Mouse (Mus musculus) midbrain, embryonic 15.5 days (tissue): Measurements from ENCODE around the gene Ift122. TPM values are rescaled to one million over a fixed set of nuclear protein-coding genes. Genes with fewer than 3 reads are reported as not detected.
"Not testable (repeated sequence)": the region's sequence is repeated elsewhere in the genome, so short reads cannot be mapped to it uniquely, and the experiment has no call there.

Experiments
- ATAC-seq: fragments of 200-750 bp; cut with Nextera tagmentation; replicated peaks from 2 replicates; pipeline ENCODE4 v1.8.0; 2017; ENCODE audit warnings: moderate TSS enrichment
- H3K27ac ChIP-seq: fragments of 300-500 bp; sonication (generic); 2 replicates; pipeline ENCODE4 v1.5.1; 2015; ENCODE audit warnings: mild to moderate bottlenecking, inconsistent platforms
- H3K27me3 ChIP-seq: fragments of 300-500 bp; sonication (generic); replicated peaks from 2 replicates; pipeline ENCODE4 v1.6.1; 2015; ENCODE audit warnings: inconsistent platforms
- H3K36me3 ChIP-seq: fragments of 300-500 bp; sonication (generic); replicated peaks from 2 replicates; pipeline ENCODE4 v1.6.1; 2015; ENCODE audit warnings: inconsistent platforms
- H3K4me1 ChIP-seq: fragments of 300-500 bp; sonication (generic); 2 replicates; pipeline ENCODE4 v1.6.1; 2015; ENCODE audit warnings: inconsistent platforms
- H3K4me2 ChIP-seq: fragments of 300-500 bp; sonication (generic); 2 replicates; pipeline ENCODE4 v1.6.1; 2015; ENCODE audit warnings: inconsistent platforms, mild to moderate bottlenecking, moderate library complexity
- H3K4me3 ChIP-seq: fragments of 300-500 bp; sonication (generic); 2 replicates; pipeline ENCODE4 v1.5.1; 2015; ENCODE audit warnings: mild to moderate bottlenecking, inconsistent platforms
- H3K9ac ChIP-seq: fragments of 300-500 bp; sonication (generic); 2 replicates; pipeline ENCODE4 v1.6.1; 2015; ENCODE audit warnings: mild to moderate bottlenecking, inconsistent platforms
- H3K9me3 ChIP-seq: fragments of 300-500 bp; sonication (generic); 2 replicates; pipeline ENCODE4 v1.6.1; 2016; ENCODE audit warnings: inconsistent platforms
- WGBS: fragments of 180-500 bp; shearing (Covaris S2); methylation state at CpG from one replicate; pipeline ENCODE4 v1.1.7; 2015; ENCODE audit warnings: mixed read lengths; 5-methylcytosine and 5-hydroxymethylcytosine counted together
- polyA plus RNA-seq: library from polyadenylated mRNA; unstranded; fragments of >200 nt; fragmentation: Nextera tagmentation; extraction: Ambion mirVana; gene quantifications from 2 replicates; pipeline ENCODE4 v1.2.1, GENCODE M21; 2015

The Ift122 gene
- polyA plus RNA-seq, 1 experiment from 2014 or later, result 33.1 TPM

DNA sequence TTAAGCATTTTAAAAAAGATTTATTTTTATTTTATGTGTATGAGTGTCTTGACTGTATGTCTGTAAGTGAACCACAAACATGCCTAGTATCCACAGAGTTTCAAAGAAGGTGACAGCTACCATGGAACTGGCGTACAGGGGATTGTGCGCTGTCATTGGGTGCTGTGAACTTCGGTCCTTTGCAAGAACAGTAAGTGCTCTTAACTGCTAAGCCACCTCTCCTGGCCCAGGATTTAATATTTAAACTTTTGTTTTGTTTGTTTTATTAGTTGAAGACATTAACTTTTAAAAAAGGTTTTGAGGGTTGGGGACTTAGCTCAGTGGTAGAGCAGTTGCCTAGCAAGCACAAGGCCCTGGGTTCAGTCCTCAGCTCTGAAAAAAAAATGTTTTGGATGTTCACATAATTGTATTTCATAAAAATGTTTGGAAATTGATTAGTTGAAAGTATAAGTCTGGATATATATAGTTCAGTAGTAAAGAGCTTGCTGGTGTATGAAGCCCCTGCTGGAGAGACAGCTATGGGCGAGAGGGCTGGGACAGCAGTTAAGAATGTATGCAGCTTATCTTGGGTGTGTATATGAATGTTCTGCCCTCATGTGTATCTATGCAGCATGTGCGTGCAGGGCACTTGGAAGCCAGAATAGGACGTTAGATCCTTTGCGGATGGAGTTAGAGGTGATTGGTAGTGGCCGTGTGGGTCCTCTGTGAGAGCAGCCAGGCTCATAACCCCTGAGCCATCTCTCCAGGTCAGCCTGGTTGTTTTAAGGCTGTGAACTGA, 31.9 kb upstream of the Ift122 start:
- WGBS, result 86% methylated on average over 8 of the region's 8 CpGs
- Histone ChIP-seq H3K36me3 (no peaks in the 10 kb centered on the region), H3K9ac (no peak overlapping the region), H3K27ac (no peak overlapping the region), H3K27me3 (no peaks in the 10 kb centered on the region), H3K4me1 (0 out of 2 replicates have a peak, but pooled peaks cover 4% of the 10 kb centered on the region), H3K4me3 (no peak overlapping the region), H3K9me3 (no peaks in the 10 kb centered on the region), H3K4me2 (no peak overlapping the region)
- ATAC-seq, result no peak

DNA sequence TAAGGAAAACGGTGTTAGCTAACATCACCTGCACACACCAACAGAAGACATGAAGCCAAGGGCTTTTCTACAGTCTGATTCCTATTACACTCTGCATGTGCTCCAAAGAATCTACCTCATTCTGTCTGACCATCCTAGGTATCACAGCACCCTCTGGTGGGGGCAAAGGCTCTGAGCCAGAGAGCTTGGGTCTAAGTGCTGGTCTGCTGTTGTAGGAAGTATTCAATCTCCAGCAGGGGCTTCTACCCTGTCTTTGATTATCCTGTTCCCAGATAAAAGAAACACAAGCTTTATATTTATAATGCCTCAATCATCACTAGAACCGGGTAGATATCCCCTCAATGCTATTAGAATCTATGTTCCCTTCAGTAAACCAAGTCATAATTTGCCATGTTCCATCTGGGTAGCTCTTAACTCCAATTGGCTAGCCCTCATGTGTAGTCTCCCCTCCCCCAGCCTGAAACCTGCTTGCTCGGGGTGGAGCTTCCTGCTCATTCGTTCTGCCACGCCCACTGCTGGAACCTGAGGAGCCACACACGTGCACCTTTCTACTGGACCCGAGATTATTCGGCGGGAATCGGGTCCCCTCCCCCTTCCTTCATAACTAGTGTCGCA, 29.3 kb upstream of the Ift122 start:
- 3% methylated on average over 5 of the region's 11 CpGs for WGBS
- not testable (repeated sequence) for H3K27ac ChIP-seq, H3K36me3 ChIP-seq, H3K27me3 ChIP-seq, H3K9me3 ChIP-seq, H3K9ac ChIP-seq, H3K4me1 ChIP-seq
- Histone ChIP-seq H3K4me2 (peak overlapping the region; percentile 30), H3K4me3 (peak overlapping the region; percentile 15; the same call in 1 of the 2 replicates)
- ATAC-seq, result peak; percentile 83

DNA sequence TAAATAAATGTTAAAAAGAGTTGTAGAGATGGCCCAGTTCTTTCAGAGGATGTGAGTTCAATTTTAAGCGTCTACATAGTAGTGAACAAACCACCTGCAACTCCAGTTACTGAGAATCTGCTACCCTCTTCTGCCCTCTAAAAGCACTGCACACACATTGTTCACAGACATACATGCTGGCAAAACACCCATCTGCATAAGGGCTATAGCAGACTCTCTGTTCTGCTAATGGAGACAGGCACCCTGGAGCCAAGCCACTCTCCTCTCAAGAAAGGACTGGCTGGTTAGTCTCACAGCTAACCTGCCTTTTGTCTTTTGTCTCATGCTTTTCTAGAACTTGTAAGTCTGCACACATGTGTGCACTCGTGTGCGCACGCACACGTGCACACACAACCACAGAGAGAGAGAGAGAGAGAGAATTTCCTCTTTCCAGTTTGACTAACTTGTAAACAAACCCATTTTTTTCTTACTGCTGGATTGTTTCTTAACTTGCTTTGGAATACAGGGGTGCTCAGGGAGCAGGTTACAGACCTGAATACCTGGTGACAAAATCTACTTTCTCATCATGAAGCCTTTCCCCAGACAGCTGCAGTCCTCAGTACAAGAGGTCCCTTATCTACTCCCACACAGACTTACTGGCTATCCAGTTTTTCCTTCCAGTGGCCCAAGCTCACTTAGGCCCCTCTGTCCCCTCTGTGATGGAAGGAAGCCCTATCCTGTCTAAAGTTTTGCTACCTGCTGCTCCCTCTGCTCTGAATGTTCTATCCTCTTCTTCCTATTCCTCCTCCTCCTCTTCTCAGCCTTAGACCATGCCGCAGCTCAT, 22.3 kb upstream of the Ift122 start:
- H3K36me3 ChIP-seq, result no peaks in the 10 kb centered on the region
- WGBS, result 85% methylated on average over 6 of the region's 6 CpGs
- no peak overlapping the region for H3K4me3 ChIP-seq
- no peaks in the 10 kb centered on the region for H3K9me3 ChIP-seq
- no peaks in the 10 kb centered on the region for H3K27me3 ChIP-seq
- H3K27ac ChIP-seq, result no peak overlapping the region
- H3K4me1 ChIP-seq, result no peaks in the 10 kb centered on the region
- ATAC-seq, result no peak
- no peak overlapping the region for H3K4me2 ChIP-seq
- H3K9ac ChIP-seq, result no peak overlapping the region

DNA sequence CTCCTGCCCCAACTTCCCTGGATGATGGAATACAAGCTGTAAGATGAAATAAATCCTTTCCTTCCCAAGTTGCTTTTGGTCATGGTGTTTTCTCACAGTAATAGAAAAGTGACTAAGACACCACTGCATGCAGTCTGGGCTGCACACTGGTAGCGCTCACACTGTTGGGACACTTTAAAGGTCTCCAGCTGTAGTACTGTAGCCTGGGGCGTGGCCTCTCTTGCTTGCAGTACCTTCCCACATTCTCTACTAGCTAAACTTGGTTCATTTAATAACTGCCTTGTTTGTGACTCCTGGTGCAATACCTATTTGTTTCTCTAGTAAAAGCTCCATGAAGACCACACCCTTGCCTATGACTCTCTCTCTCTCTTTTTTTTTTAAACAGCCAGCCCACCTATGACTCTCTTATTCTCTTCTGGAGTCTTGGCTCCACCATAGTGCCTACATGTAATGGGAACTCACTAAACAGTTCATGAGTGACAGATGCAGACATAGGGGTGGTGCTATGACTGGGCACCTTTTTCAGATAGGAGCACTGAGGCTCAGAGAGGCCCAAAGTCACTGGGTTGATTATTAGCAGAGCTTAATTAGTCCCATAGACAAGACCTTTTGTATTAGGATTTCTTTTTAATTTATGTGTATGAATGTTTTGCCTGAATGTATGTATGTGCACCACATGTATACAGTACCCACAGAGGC, 21.0 kb upstream of the Ift122 start:
- Histone ChIP-seq H3K27ac (no peak overlapping the region), H3K9ac (no peak overlapping the region), H3K4me3 (no peak overlapping the region), H3K9me3 (no peaks in the 10 kb centered on the region), H3K4me1 (0 out of 2 replicates have a peak, but pooled peaks cover 4% of the 10 kb centered on the region), H3K27me3 (no peaks in the 10 kb centered on the region), H3K4me2 (no peak overlapping the region), H3K36me3 (no peaks in the 10 kb centered on the region)
- WGBS, result 88% methylated on average over 2 of the region's 2 CpGs
- no peak for ATAC-seq

DNA sequence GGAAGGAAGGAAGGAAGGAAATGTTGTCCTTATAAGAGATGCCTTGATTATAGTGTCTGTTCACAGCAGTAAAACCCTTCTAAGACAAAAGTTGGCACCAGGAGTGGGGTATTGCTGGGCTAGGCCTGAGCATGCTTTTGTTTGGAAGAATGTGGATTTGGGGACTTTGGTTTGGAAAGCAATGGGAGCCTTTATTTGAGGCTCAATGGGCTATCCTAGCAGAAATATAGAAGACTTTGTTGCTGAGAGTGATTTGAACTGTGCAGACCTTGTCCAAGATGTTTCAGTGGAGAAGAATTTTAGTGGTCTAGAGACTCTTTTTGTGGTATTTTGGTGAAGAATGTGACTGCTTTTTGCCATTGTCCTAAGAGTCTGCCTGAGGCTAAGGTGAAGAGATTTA, 19.4 kb upstream of the Ift122 start:
- no peaks in the 10 kb centered on the region for H3K9me3 ChIP-seq
- no peak overlapping the region for H3K4me2 ChIP-seq
- H3K9ac ChIP-seq, result no peak overlapping the region
- H3K27me3 ChIP-seq, result no peaks in the 10 kb centered on the region
- H3K4me3 ChIP-seq, result no peak overlapping the region
- no peak for ATAC-seq
- H3K36me3 ChIP-seq, result no peaks in the 10 kb centered on the region
- no peak overlapping the region for H3K27ac ChIP-seq
- H3K4me1 ChIP-seq, result peaks cover 16% of the 10 kb centered on the region; the same call in 1 of the 2 replicates

DNA sequence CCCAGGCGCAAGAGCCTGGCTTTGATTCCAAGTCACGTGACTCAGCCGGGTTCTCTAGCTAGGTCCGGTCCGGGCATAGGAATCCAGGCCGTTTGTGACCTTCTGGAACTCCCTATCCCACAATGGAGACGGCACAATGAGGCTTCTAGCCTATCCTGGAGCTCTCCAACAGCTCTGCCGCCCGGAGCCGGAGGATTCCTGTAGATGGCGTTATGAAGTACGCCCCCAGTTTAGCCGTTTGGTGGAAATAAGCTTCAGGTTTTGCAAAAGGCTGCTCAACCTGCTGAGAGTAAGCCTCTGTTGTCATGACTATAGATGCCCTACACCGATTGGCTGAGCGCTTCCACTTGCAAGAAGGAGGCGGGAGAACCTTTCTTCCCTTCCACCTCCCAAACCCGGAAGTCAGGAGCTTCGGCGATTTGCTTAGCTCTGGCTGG, 15.1 kb upstream of the Ift122 start, which contains the start of gene Efcab12:
Gene Efcab12 (minus strand): TSS at position 252 of the 437 bp plus-strand sequence.
- peak; percentile 96 for ATAC-seq
- H3K9me3 ChIP-seq, result no peaks in the 10 kb centered on the region
- WGBS, result under 1% methylated on average over 19 of the region's 19 CpGs

DNA sequence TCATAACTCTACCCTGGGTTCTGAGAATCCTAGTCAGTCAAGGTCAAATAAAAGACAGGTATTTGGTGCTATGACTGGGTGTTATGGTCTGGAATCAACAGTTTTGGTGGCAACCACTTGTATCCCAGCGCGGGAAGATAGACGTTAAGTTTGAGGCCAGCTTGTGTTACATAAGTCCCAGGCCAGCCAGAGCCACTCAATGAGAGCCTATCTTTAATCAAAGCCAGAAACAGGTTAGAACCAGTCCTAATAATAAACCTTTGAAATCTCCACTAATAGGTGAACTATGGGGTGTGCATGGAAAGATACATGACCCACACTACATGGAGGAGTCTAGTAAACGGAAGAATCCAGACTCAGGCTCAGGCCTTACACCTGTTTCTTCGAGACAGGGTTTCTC, 14.5 kb upstream of the Ift122 start:
- 61% methylated on average over 5 of the region's 5 CpGs for WGBS
- Histone ChIP-seq H3K9me3 (no peaks in the 10 kb centered on the region), H3K4me2 (peak overlapping the region; percentile 76), H3K9ac (no peak overlapping the region), H3K4me3 (peak overlapping the region; percentile 40), H3K36me3 (no peaks in the 10 kb centered on the region; the same call in 1 of the 2 replicates), H3K27ac (no peak overlapping the region), H3K27me3 (no peaks in the 10 kb centered on the region), H3K4me1 (peaks cover 16% of the 10 kb centered on the region; the same call in 1 of the 2 replicates)
- peak; percentile 49 for ATAC-seq

More for the DNA sequence above, 15.1 kb upstream of the Ift122 start, which contains the start of gene Efcab12:
- no peaks in the 10 kb centered on the region for H3K27me3 ChIP-seq
- peak within 1 kb of the TSS; percentile 35 for H3K9ac ChIP-seq
- H3K4me2 ChIP-seq, result peak within 1 kb of the TSS; percentile 76
- peaks cover 16% of the 10 kb centered on the region; the same call in 1 of the 2 replicates for H3K4me1 ChIP-seq
- H3K27ac ChIP-seq, result peak within 1 kb of the TSS; percentile 65; the same call in 1 of the 2 replicates
- H3K4me3 ChIP-seq, result peak within 1 kb of the TSS; percentile 40
- no peaks in the 10 kb centered on the region; the same call in 1 of the 2 replicates for H3K36me3 ChIP-seq

DNA sequence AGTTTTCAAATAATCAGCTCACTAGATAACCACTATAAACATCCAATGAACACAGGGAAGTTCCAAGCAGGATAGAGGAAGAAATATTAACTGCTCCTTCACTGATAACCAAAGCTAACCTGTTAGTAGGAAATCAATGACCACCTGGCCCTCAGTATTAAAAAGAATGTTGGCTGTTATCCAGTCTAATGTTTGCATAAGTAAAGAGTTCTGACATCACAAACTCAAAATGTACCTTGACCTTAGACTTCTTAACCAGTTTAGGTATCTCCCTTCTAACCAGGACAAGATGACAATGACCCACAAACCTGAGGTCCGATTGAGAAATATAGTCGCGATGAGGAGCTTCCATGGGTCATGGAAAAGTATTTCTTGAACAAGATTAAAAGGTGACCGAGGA, 8.3 kb upstream of the Ift122 start:
- H3K9ac ChIP-seq, result no peak overlapping the region
- H3K4me3 ChIP-seq, result no peak overlapping the region
- H3K27me3 ChIP-seq, result no peaks in the 10 kb centered on the region
- WGBS, result 94% methylated on average over 4 of the region's 4 CpGs
- no peaks in the 10 kb centered on the region for H3K4me1 ChIP-seq
- peaks cover 5% of the 10 kb centered on the region; the same call in 1 of the 2 replicates for H3K36me3 ChIP-seq
- no peak overlapping the region for H3K4me2 ChIP-seq
- H3K27ac ChIP-seq, result no peak overlapping the region
- H3K9me3 ChIP-seq, result no peaks in the 10 kb centered on the region
- ATAC-seq, result no peak

DNA sequence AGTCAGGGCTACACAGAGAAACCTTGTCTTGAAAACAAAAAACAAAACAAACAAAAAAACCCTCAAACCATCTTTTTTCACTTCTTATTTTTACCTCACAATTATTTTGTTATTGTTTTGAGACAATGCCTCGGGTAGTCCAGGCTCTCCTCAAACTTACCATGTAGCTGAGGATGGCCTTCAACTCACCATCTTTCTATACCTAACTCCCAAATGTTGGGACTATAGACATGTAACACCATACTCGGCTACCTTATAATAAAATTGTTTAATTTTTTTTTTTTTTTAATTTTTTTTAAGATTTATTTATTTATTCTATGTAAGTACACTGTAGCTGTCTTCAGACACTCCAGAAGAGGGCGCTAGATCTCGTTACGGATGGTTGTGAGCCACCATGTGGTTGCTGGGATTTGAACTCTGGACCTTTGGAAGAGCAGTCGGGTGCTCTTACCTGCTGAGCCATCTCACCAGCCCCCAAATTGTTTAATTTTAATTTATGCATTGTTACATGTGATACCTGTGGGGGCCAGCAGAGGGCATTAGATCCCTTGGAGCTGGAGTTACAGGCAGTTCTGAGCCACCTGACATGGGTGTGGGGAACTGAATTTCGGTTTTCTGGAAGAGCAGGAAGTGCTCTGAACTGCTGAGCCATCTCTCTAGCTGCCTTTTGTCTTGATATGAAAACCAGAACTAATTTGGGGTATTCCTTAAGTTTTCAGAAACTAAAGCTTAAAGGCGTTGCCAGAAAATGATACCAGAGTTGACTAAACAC, 6.4 kb upstream of the Ift122 start:
- no peaks in the 10 kb centered on the region for H3K9me3 ChIP-seq
- no peak overlapping the region for H3K9ac ChIP-seq
- WGBS, result 42% methylated on average over 8 of the region's 8 CpGs
- peaks cover 5% of the 10 kb centered on the region; the same call in 1 of the 2 replicates for H3K36me3 ChIP-seq
- peaks cover 2% of the 10 kb centered on the region for H3K4me1 ChIP-seq
- no peak overlapping the region for H3K4me2 ChIP-seq
- H3K4me3 ChIP-seq, result no peak overlapping the region
- no peaks in the 10 kb centered on the region for H3K27me3 ChIP-seq
- no peak for ATAC-seq
- H3K27ac ChIP-seq, result no peak overlapping the region

DNA sequence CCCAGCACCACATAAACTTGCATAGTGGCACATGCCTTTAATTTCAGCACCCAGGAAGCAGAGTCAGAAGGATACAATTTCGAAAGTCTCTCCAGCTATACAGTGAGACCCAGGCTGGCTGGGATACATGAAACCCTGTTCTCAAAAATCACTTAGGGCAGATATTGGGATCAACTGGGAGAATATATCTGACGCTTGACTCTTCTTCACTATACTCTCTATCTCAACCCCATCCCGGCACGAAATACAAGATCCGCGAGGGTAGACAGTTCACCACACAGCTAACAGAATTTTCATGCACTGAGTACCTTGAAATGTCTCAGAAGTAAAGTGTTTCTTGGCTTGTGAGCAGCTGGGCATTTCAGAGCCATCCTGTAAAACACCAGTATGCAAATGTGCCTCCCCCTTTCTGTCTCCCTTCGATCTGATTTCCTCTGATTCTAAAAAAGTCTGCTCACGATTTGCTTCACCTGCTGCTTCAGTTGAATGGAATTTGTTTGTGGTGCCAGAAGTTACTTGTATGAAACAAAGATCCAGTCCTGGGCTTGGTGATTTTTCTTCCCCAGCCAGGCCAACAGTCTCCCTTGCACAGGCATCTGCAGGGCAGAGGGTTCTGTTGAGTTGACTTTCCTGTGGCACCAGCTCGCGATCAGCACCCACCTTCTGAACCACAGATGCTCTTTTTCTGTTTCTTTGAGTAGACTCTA, 4.5 kb upstream of the Ift122 start:
- 0 out of 2 replicates have a peak overlapping the region, but pooled peaks have one; percentile 41 for H3K27ac ChIP-seq
- H3K4me1 ChIP-seq, result peaks cover 15% of the 10 kb centered on the region
- H3K4me2 ChIP-seq, result no peak overlapping the region
- H3K27me3 ChIP-seq, result no peaks in the 10 kb centered on the region
- ATAC-seq, result no peak
- no peaks in the 10 kb centered on the region for H3K9me3 ChIP-seq
- WGBS, result 93% methylated on average over 10 of the region's 10 CpGs
- H3K4me3 ChIP-seq, result no peak overlapping the region
- H3K36me3 ChIP-seq, result 0 out of 2 replicates have a peak, but pooled peaks cover 5% of the 10 kb centered on the region
- H3K9ac ChIP-seq, result no peak overlapping the region
